Mouse (Mus musculus) neutrophil, adult 83 days (primary cell): ENCODE measurements around the gene Pdxk. TPM values are rescaled to one million over a fixed set of nuclear protein-coding genes. Genes with fewer than 3 reads are reported as not detected.

ENCODE experiments used
- total RNA-seq, 2 experiments: library from RNA; stranded (reverse); gene quantifications; one replicate each; pipeline ENCODE4 v1.2.4; 2023

Gene Pdxk
- 10 to 100 TPM; 10.4 to 15.1 TPM for total RNA-seq

GRCm38 (mm10) chr10:78464792-78465207, at the start of gene Pdxk:
Gene Pdxk (minus strand): TSS chr10:78464975.

DNA sequence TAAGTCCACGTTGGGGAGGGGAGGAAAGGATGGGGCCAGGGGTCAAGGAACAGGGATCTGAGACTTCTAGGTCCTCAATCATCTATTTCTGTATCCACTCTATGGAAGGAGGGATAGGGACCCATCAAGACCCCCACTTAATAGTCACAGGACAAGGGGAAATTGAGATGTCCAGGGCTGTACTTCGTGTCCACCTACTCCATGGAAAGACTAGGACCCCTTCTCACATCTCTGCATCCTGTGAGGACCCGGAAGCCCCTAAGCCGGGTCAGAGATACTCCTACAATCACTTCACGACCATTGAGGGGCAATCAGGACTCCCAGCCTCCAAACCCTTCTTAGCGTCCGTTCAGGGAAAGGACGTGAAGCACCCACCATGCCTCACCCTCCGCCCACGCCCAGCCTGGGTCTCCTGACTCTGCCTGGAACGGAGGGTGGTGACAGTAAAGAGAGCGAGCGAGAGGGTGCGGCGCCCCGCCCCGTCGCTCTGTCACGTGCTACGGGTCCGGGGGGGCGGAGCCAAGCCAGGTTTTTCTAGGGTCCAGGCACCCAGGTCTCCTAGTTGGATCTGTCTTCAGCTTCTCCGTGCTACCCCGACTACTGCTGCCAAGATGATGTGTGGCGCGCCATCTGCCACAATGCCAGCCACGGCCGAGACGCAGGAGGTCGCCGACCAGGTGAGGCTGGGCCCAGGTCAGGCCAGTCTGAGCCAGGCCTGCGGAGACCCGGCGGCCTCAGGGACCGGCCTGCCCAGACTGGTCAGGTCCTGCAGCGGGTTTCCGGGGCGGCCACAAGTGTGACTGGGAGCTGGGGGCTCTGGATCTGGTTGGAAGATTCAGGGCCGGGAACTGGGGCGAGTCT, 39.4 kb downstream of the Pdxk start, which contains the start of gene Cstb:
Gene Cstb, plus strand, starts transcription at position 489 of the 861 bp plus-strand sequence.

GRCm38 (mm10) chr10:78412319-78413151, 52.2 kb downstream of the Pdxk start, which contains the start of gene Rrp1:
Gene Rrp1 (minus strand): TSS chr10:78413043.

Other genes with a start within 250 kb of the Pdxk start
- gene Trappc10, start 220.3 kb downstream of the Pdxk start, total RNA-seq = 10 to 100 TPM; 53.6 to 62.3 TPM
- gene Agpat3, start 112.5 kb downstream of the Pdxk start, total RNA-seq = 1 to 10 TPM; 4.1 to 6.0 TPM
- 10 to 100 TPM; 94.0 to 94.5 TPM for gene Rrp1, start 51.9 kb downstream of the Pdxk start, total RNA-seq
- 10 to 100 TPM; 87.7 to 97.9 TPM for gene Cstb, start 39.3 kb downstream of the Pdxk start, total RNA-seq
- gene Olfr1358, start 52.5 kb upstream of the Pdxk start, total RNA-seq = not detected
- gene Ilvbl, start 109.4 kb upstream of the Pdxk start, total RNA-seq = 10 to 100 TPM; 21.0 to 21.8 TPM
- gene Syde1, start 127.0 kb upstream of the Pdxk start, total RNA-seq = under 1 TPM in 1 of 2 experiments, not detected in 1; 0.13 TPM
- gene Olfr1357, start 153.1 kb upstream of the Pdxk start, total RNA-seq = not detected